Mouse (Mus musculus) liver, embryonic 16.5 days (tissue): ENCODE measurements around the gene Vamp9. TPM values are rescaled to one million over a fixed set of nuclear protein-coding genes. Genes with fewer than 3 reads are reported as not detected.

Source experiments
- ATAC-seq: fragments of 200-750 bp; cut with Nextera tagmentation; 2 replicates; pipeline ENCODE4 v1.8.0; 2017; ENCODE audit warnings: low read depth, mild to moderate bottlenecking, moderate number of reproducible peaks, moderate library complexity
- H3K27ac ChIP-seq: fragments of 300-500 bp; sonication (generic); 2 replicates; pipeline ENCODE4 v1.5.1; 2014; ENCODE audit warnings: mild to moderate bottlenecking, low read length
- H3K27me3 ChIP-seq: fragments of 300-500 bp; sonication (generic); 2 replicates; pipeline ENCODE4 v1.6.1; 2014; ENCODE audit warnings: low read depth, low read length, mixed read lengths; ENCODE audit not compliant: control insufficient read depth, insufficient read depth
- H3K36me3 ChIP-seq: fragments of 300-500 bp; sonication (generic); 2 replicates; pipeline ENCODE4 v1.6.1; 2014; ENCODE audit warnings: mild to moderate bottlenecking; ENCODE audit not compliant: control insufficient read depth, insufficient read depth
- H3K4me1 ChIP-seq: fragments of 300-500 bp; sonication (generic); 2 replicates; pipeline ENCODE4 v1.6.1; 2014; ENCODE audit warnings: low read depth, low read length, mixed read lengths; ENCODE audit not compliant: control insufficient read depth
- H3K4me2 ChIP-seq: fragments of 300-500 bp; sonication (generic); 2 replicates; pipeline ENCODE4 v1.6.1; 2014; ENCODE audit warnings: low read depth, low read length, mixed read lengths
- H3K4me3 ChIP-seq: fragments of 300-500 bp; sonication (generic); 2 replicates; pipeline ENCODE4 v1.5.1; 2014; ENCODE audit warnings: low read depth, mild to moderate bottlenecking, low read length
- H3K9ac ChIP-seq: fragments of 300-500 bp; sonication (generic); 2 replicates; pipeline ENCODE4 v1.6.1; 2014; ENCODE audit warnings: low read depth, low read length
- H3K9me3 ChIP-seq: fragments of 300-500 bp; sonication (generic); replicated peaks from 2 replicates; pipeline ENCODE4 v1.6.1; 2016; ENCODE audit warnings: low read length; ENCODE audit not compliant: control insufficient read depth
- WGBS: fragments of 180-500 bp; shearing (Covaris S2); extraction: QIAGEN DNeasy Blood & Tissue Kit; methylation state at CpG from one replicate; pipeline ENCODE4 v1.1.7; 2014; ENCODE audit not compliant: insufficient replicate concordance; 5-methylcytosine and 5-hydroxymethylcytosine counted together
- polyA plus RNA-seq: library from polyadenylated mRNA; unstranded; fragments of >200 nt; fragmentation: Nextera tagmentation; extraction: Ambion mirVana; gene quantifications from 2 replicates; pipeline ENCODE4 v1.2.1, GENCODE M21; 2015

Gene Vamp9
- polyA plus RNA-seq, 1 experiment from 2014 or later: 0.18 TPM

GRCm38 (mm10) chr5:99927951-99928350, 21.9 kb downstream of the Vamp9 start:
- WGBS: 33% methylated on average over 4 of the region's 4 CpGs
- H3K4me2 ChIP-seq: no peak overlapping the region
- H3K36me3 ChIP-seq: no peaks in the 10 kb centered on the region
- H3K27ac ChIP-seq: no peak overlapping the region
- H3K27me3 ChIP-seq: no peaks in the 10 kb centered on the region
- ATAC-seq: no peak
- H3K4me1 ChIP-seq: no peaks in the 10 kb centered on the region
- H3K4me3 ChIP-seq: no peak overlapping the region
- H3K9ac ChIP-seq: no peak overlapping the region
- H3K9me3 ChIP-seq: no peaks in the 10 kb centered on the region

GRCm38 (mm10) chr5:99931910-99932309, 25.9 kb downstream of the Vamp9 start:
- H3K9me3 ChIP-seq: no peaks in the 10 kb centered on the region
- H3K27me3 ChIP-seq: no peaks in the 10 kb centered on the region
- no peak for ATAC-seq
- H3K4me1 ChIP-seq: no peaks in the 10 kb centered on the region
- H3K27ac ChIP-seq: no peak overlapping the region
- H3K36me3 ChIP-seq: no peaks in the 10 kb centered on the region
- no peak overlapping the region for H3K9ac ChIP-seq
- no peak overlapping the region for H3K4me2 ChIP-seq
- no peak overlapping the region for H3K4me3 ChIP-seq
- 62% methylated on average over 6 of the region's 6 CpGs for WGBS

- Histone ChIP-seq H3K9me3 (no peaks in the 10 kb centered on the region), H3K9ac (no peak overlapping the region), H3K4me2 (no peak overlapping the region), H3K27ac (no peak overlapping the region), H3K36me3 (no peaks in the 10 kb centered on the region), H3K4me1 (no peaks in the 10 kb centered on the region), H3K27me3 (no peaks in the 10 kb centered on the region), H3K4me3 (no peak overlapping the region)
- no peak for ATAC-seq
- WGBS: 75% methylated on average over 3 of the region's 3 CpGs
Measured at GRCm38 (mm10) chr5:99939440-99939839, 33.4 kb downstream of the Vamp9 start.

- WGBS: 64% methylated on average over 10 of the region's 10 CpGs
- Histone ChIP-seq H3K9me3 (no peaks in the 10 kb centered on the region), H3K36me3 (no peaks in the 10 kb centered on the region), H3K4me3 (no peak overlapping the region), H3K27ac (no peak overlapping the region), H3K4me1 (no peaks in the 10 kb centered on the region), H3K27me3 (no peaks in the 10 kb centered on the region), H3K9ac (no peak overlapping the region), H3K4me2 (no peak overlapping the region)
- ATAC-seq: no peak
Measured at GRCm38 (mm10) chr5:99941273-99941672, 35.2 kb downstream of the Vamp9 start.

GRCm38 (mm10) chr5:99941776-99942502, 35.9 kb downstream of the Vamp9 start:
- no peaks in the 10 kb centered on the region for H3K36me3 ChIP-seq
- no peak overlapping the region for H3K27ac ChIP-seq
- H3K4me2 ChIP-seq: no peak overlapping the region
- H3K9me3 ChIP-seq: no peaks in the 10 kb centered on the region
- no peaks in the 10 kb centered on the region for H3K4me1 ChIP-seq
- WGBS: 67% methylated on average over 10 of the region's 10 CpGs
- no peak overlapping the region for H3K9ac ChIP-seq
- H3K27me3 ChIP-seq: no peaks in the 10 kb centered on the region
- no peak overlapping the region for H3K4me3 ChIP-seq
- ATAC-seq: no peak

GRCm38 (mm10) chr5:99952513-99952912, 46.5 kb downstream of the Vamp9 start:
- H3K27me3 ChIP-seq: no peaks in the 10 kb centered on the region
- no peak overlapping the region for H3K4me3 ChIP-seq
- no peak overlapping the region for H3K27ac ChIP-seq
- H3K9me3 ChIP-seq: no peaks in the 10 kb centered on the region
- ATAC-seq: peak; percentile 37; the same call in 1 of the 2 replicates
- H3K36me3 ChIP-seq: no peaks in the 10 kb centered on the region; the same call in 1 of the 2 replicates
- no peak overlapping the region for H3K9ac ChIP-seq
- 64% methylated on average over 5 of the region's 5 CpGs for WGBS
- H3K4me2 ChIP-seq: no peak overlapping the region
- H3K4me1 ChIP-seq: no peaks in the 10 kb centered on the region

GRCm38 (mm10) chr5:99953883-99954282, 47.8 kb downstream of the Vamp9 start:
- no peak overlapping the region for H3K9ac ChIP-seq
- WGBS: 50% methylated on average over 1 of the region's 1 CpGs
- H3K4me2 ChIP-seq: no peak overlapping the region
- no peak for ATAC-seq
- H3K9me3 ChIP-seq: no peaks in the 10 kb centered on the region
- H3K36me3 ChIP-seq: peaks cover 3% of the 10 kb centered on the region; the same call in 1 of the 2 replicates
- no peak overlapping the region for H3K4me3 ChIP-seq
- no peak overlapping the region for H3K27ac ChIP-seq
- no peaks in the 10 kb centered on the region for H3K27me3 ChIP-seq
- no peaks in the 10 kb centered on the region for H3K4me1 ChIP-seq

- Histone ChIP-seq H3K36me3 (peaks cover 35% of the 10 kb centered on the region), H3K4me3 (no peak overlapping the region), H3K4me2 (no peak overlapping the region), H3K4me1 (no peaks in the 10 kb centered on the region), H3K27me3 (no peaks in the 10 kb centered on the region), H3K27ac (no peak overlapping the region), H3K9me3 (no peaks in the 10 kb centered on the region), H3K9ac (no peak overlapping the region)
- ATAC-seq: no peak
- WGBS: 81% methylated on average over 1 of the region's 1 CpGs
Measured at GRCm38 (mm10) chr5:99958666-99959065, 52.6 kb downstream of the Vamp9 start.

GRCm38 (mm10) chr5:99959236-99959936, 53.3 kb downstream of the Vamp9 start:
- H3K9me3 ChIP-seq: no peaks in the 10 kb centered on the region
- no peak overlapping the region for H3K4me3 ChIP-seq
- H3K4me1 ChIP-seq: no peaks in the 10 kb centered on the region
- no peak overlapping the region for H3K27ac ChIP-seq
- no peak for ATAC-seq
- 85% methylated on average over 2 of the region's 2 CpGs for WGBS
- H3K36me3 ChIP-seq: peaks cover 43% of the 10 kb centered on the region
- no peak overlapping the region for H3K9ac ChIP-seq
- no peaks in the 10 kb centered on the region for H3K27me3 ChIP-seq
- H3K4me2 ChIP-seq: no peak overlapping the region
